ENCODE assay signal across 8 mouse cellular contexts in the genomic region with DNA sequence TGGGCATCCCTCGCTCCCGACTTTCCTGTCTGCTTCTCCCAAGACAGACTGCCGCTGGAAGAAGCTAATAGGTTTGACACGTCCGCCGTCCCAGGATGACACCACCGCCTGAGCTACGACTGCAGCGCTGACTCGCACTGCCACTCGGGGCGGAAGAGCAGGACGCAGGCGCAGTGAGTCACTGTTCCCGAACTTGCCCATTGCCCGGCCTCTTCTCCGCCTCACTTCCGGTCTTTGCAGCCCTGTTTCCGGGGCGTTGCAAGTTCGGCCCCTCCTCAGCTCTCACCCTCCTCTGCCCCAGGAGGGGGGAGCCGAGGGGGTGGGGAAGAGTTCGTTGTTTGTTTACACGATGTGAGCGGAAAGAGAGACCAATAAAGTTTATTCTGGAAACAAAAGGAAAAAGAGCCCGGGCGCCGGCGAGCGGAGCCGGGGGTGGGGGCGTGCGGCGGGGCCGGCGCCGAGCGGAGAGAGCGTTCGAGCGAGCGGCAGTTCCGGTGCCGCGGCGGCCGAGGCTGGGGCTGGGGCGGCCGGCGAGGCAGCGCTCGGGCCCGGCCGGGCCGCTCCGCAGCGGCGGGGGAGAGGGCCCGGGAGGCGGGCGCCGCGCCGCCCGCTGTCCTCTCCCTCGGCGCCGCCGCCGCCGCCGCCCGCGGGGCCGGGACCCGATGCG. TPM values are rescaled to one million over a fixed set of nuclear protein-coding genes. Genes with fewer than 3 reads are reported as not detected.
A peak's percentile ranks its signal among the peaks of the same experiment; 100 is the strongest.
DNase-seq lines count a peak whose midpoint lies in the region; ATAC-seq lines count a peak whose summit lies in the region.

No protein-coding gene starts in this region.

- DNase-seq in adipocyte (ENCODE audit: low spot score) = peak; percentile 100
- peak; percentile 99 for DNase-seq in embryo, embryonic 10 days (ENCODE audit: low spot score)
- DNase-seq in gastrocnemius, postnatal 10 days = peak; percentile 92
- DNase-seq in induced T-regulatory cell, adult 2 months (ENCODE audit: low read depth) = peak; percentile 99
- DNase-seq in left cerebral cortex, adult 9 months (ENCODE audit: low spot score in 2 of 2) = peak; percentile 95 to 97
- DNase-seq in right cerebral cortex, postnatal 14 days = peak; percentile 93
- DNase-seq in urinary bladder, postnatal 36 days (ENCODE audit: low spot score in 2 of 2) = peak; percentile 96 to 98

- ATAC-seq in megakaryocyte progenitor cell, adult 5-6 weeks (replicated peaks; ENCODE audit: poor library complexity) = peak; percentile 86

RNA-seq across cellular contexts. Expression of a gene that starts 0.5 kb away (rescaled TPM):
- 10 to 100 TPM; 46.5 to 52.0 TPM for total RNA-seq in gastrocnemius, postnatal 10 days (2021)
- 19.1 and 19.9 TPM in 2 replicates for total RNA-seq in megakaryocyte progenitor cell, adult 5-6 weeks (2015)
- total RNA-seq in megakaryocyte progenitor cell, adult 5-6 weeks (2017) = 21.1 and 23.2 TPM in 2 replicates

RNA-seq across cellular contexts. Expression of a gene that starts 31.1 kb away (rescaled TPM):
- total RNA-seq in gastrocnemius, postnatal 10 days (2021) = 10 to 100 TPM; 11.2 to 13.2 TPM
- total RNA-seq in megakaryocyte progenitor cell, adult 5-6 weeks (2015) = 1.9 TPM in 2 replicates
- total RNA-seq in megakaryocyte progenitor cell, adult 5-6 weeks (2017) = 0.12 and 0.64 TPM in 2 replicates

Comparison
In these comparisons a context has a peak if more than half of its experiments do, and no peak if none do; other contexts are left out.
1. Peak in every context shown above with its lines: DNase-seq and ATAC-seq.
2. RNA of a gene that starts 31.1 kb away (total RNA-seq): 11.2 to 13.2 TPM in gastrocnemius, postnatal 10 days; 0.12 to 1.9 TPM in megakaryocyte progenitor cell, adult 5-6 weeks; every median in the first group is over 4 times any median in the second.